Mouse (Mus musculus) 3T3-L1 (cell line): ENCODE measurements at regions not wholly inside any gene's neighbourhood (a gene's known extent, or its start where the extent isn't known, plus 50 kb on each side); places are given as distances from the start of the nearest gene placed in this dataset.
"Not testable (repeated sequence)": the region's sequence is repeated elsewhere in the genome, so short reads cannot be mapped to it uniquely, and the experiment has no call there.

ENCODE experiments used
- DNase-seq: peaks from one replicate; pipeline ENCODE4 v3.0.0-alpha.2; 2015; ENCODE audit warnings: low read depth, low spot score

DNA sequence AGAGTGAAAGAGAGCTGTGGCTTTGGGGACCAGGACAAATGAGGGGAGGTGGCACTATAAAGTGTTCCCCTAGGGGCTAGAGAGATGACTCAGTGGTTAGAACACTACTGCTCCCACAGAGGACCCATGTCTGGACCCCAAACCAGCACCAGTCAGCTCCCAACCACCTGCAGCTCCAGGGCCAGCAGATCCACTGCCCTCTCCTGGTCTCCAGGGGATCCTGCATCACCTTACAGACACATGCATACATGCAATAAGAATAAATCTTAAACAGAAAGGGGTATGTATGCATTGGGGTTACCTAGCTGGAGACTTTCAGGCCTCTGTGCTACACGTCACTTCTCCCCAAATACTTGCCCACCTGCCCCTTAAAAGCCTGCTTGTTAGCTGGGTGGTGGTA lies 93.8 kb upstream of the Zfp706 start:
- DNase-seq = no peak

- DNase-seq = no peak
These were observed 93.3 kb upstream of the Zfp706 start for GRCm38 (mm10) chr15:37100767-37101288.

DNA sequence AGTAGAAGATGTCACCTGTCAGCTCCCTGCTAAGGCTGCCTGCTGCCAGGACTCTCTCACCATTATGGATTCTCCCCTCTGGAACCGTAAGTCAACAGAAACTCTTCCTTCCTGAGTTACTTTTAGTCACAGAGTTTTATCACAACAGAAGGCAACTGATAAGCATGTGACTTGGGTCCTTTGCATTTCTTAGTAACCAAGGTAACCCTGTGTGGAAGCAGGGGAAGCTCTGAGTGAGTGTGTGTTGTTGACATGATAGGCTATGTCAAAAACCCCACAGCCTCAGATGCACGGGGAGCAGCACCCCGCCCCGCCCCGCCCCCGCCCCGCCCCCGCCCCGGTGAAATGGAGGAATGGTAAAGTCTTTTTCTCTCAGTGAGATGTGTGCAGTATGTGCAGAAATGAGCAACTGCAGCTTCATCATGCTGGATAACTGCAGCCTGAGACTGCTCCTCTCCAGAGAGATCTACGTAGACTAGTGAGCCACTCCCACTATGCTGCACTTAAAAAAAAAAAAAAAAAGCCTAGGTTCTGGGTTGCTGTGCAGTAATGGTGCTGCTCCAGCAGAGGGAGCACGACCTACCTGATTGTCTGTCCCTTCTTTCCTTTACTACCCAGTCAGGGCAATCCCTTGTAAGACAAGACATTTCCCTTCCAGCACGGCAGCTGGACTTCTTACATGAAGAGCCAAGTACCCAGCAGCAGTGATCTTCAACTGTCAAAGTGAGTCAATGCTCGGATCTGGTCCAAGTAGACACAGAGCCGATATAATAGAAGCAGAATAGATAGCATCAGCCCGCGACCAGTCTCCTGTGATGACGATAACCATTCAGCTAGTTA lies 92.6 kb upstream of the Zfp706 start:
- DNase-seq = peak; percentile 53

GRCm38 (mm10) chr15:37099176-37099575 lies 91.6 kb upstream of the Zfp706 start:
- DNase-seq = no peak

- no peak for DNase-seq
These were observed 89.9 kb upstream of the Zfp706 start for GRCm38 (mm10) chr15:37097426-37097825.

DNA sequence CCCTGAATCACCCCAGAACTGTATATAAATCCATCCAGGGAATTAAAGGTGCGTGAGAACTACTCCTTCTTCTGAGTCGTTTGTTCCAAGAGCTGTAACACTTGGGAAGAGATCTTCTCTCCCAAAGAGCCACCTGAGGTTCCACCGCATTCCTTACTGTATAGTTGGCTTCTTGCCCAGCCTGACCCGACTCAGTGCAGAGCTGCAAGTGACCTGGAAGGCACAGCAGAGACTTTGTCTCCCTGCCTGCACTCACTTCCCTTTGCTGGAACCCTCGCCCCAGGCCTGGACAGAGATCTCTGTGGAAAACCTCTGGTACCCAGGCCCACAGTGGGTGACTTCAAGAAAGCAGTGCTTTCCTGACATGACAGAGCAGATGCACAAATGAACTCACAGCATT lies 83.6 kb upstream of the Zfp706 start:
- peak; percentile 16 for DNase-seq

- no peak for DNase-seq
These were observed 76.2 kb upstream of the Zfp706 start for GRCm38 (mm10) chr15:37083726-37084125.

DNA sequence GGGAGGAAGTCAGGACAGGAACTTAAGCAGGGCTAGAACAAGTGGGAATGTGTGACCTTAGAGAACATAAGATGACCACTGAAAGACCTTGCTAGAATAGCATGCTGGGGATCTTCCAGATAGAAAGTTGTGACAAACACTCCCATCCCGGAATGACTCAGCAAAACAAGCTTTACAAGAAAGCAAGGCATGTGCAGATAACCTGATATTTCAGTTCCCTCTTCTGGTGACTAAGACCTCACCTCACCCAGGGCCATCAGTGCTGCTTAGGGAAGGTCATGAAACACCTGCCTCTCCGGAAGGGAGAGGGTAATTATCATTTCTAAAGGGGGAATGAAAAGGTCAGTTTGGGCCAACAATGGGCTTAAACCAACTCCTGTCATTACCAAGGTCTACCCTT lies 74.3 kb upstream of the Zfp706 start:
- no peak for DNase-seq

GRCm38 (mm10) chr15:37080931-37081330 lies 73.4 kb upstream of the Zfp706 start:
- no peak for DNase-seq

GRCm38 (mm10) chr15:37080395-37080794 lies 72.8 kb upstream of the Zfp706 start:
- no peak for DNase-seq

DNA sequence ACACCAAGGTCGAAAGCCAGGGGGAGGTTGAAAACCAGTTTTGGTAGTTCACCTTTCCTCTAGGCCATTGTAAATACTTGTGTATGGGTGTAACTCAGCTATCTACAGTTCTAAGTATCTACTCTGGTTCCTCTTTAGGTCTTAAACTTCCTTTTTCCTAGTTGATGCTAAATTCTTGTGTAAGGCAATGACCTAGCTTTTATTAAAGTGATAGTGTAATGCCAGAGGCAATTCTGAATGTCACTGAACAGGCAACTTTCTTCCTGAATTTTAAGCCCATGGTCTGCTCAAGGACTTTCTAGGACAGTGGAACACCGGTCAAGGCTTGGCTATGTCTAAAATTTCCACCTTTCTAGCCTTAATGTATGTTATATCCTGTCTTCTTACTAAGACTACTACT lies 66.6 kb upstream of the Zfp706 start:
- not testable (repeated sequence) for DNase-seq

- no peak for DNase-seq
These were observed 64.8 kb upstream of the Zfp706 start for GRCm38 (mm10) chr15:37072202-37072862.

DNA sequence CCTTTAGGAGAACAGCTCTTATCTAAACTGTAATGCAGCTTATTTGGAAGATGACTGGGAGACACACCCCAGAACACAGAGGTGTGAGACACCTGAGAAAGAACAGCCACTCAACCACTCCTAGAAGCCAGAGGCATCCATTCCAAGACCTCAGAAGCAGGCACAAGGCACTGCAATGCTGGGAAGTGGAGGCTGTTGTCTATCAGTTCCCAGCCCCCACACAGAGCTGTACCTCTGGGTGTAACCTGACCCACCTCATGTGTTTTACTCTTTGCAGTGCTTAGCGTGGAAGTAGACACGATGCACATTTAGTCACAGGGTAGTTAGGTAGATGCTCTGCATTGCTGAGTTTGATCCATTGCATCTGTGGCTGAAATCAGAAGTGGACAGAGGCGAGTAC lies 62.6 kb upstream of the Zfp706 start:
- no peak for DNase-seq

- DNase-seq = no peak
These were observed 59.8 kb upstream of the Zfp706 start for GRCm38 (mm10) chr15:37067326-37067725.

DNA sequence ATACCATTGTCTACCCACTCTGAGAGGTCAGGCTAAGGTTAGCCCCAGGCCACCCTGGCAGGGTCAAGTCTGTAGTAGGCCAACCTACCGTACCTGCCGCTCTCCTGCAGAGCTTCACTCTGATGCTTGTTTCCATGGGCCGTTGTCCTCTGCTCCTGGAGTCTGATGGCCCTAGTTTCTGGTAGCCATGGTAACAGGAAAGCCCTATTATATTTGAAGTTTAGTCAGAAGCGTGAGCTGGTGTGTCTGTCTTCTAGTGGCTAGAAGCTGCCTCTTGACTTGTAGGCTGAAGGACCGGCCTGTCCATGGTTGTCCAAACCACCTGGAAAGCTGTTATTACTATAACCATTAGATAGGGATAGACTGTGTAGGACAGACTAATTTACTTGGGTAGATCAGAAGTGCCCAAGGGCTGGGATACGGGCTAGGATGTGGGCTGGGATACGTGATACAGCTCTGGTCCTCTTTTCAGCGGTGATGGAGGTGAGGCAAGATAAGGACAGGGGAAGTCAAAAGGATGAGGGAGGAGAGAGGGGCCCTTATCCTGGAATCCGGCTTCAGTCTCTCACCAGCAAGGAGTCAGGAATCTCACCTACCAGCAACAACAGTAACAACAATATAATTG lies 58.5 kb upstream of the Zfp706 start:
- DNase-seq = no peak

DNA sequence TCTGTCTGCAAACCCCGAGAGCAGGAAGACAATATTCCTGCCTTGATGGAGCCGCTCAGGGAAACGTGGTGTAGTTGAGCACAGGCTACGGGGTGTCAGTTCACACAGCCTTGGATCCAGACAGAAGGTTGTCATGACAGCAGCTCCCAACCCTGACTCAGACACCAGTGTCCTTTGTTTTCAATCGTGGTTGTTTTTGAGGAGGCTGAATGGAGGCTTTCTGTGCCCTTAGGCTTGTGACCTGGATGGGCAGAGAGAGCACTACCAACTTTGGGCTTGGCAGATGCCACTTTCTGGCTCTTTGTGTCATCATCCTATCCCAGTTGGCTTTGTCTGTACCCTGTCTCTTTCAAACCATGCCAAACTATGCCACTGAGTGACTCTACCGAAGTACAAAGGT lies 57.8 kb upstream of the Zfp706 start:
- no peak for DNase-seq

GRCm38 (mm10) chr15:37063781-37064383 lies 56.3 kb upstream of the Zfp706 start:
- no peak for DNase-seq

- DNase-seq = no peak
These were observed 55.0 kb upstream of the Zfp706 start for GRCm38 (mm10) chr15:37062585-37062984.

DNA sequence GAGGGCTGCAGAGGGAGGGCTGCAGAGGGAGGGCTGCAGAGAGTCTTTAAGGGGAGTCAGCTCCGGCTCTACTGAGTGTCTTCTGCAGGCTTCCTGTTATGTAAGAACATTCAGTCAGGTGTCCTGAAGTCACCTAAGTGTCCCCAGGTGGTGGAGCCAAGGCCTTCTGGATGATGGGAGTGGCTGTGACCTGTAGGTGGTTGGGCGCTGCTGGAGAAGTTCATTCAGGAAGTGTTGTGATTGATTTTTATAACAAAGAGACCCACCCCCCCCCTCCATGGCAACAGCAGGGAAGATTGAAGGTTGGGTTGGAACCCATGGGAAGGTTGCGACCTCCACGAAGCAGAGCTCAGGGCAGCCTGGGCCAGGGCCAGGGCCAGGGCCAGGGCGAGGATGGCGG lies 53.9 kb upstream of the Zfp706 start:
- DNase-seq = no peak

GRCm38 (mm10) chr15:37060831-37061230 lies 53.3 kb upstream of the Zfp706 start:
- no peak for DNase-seq
